Mouse (Mus musculus) embryonic facial prominence, embryonic 10.5 days (tissue): ENCODE measurements around the gene S100pbp. TPM values are rescaled to one million over a fixed set of nuclear protein-coding genes. Genes with fewer than 3 reads are reported as not detected.

Experiments
- DNase-seq: peaks from one replicate; pipeline ENCODE4 v3.0.0-alpha.2; 2017; ENCODE audit warnings: low spot score
- H3K27ac ChIP-seq: fragments of 300-500 bp; sonication (generic); replicated peaks from 2 replicates; pipeline ENCODE4 v1.5.1; 2016; ENCODE audit warnings: mild to moderate bottlenecking
- H3K27me3 ChIP-seq: fragments of 300-500 bp; sonication (generic); replicated peaks from 2 replicates; pipeline ENCODE4 v1.6.1; 2016; ENCODE audit warnings: low read depth, mild to moderate bottlenecking; ENCODE audit not compliant: poor library complexity, severe bottlenecking
- H3K36me3 ChIP-seq: fragments of 300-500 bp; sonication (generic); replicated peaks from 2 replicates; pipeline ENCODE4 v1.6.1; 2016; ENCODE audit warnings: mild to moderate bottlenecking, moderate library complexity
- H3K4me1 ChIP-seq: fragments of 300-500 bp; sonication (generic); 2 replicates; pipeline ENCODE4 v1.6.1; 2016
- H3K4me3 ChIP-seq: fragments of 300-500 bp; sonication (generic); 2 replicates; pipeline ENCODE4 v1.5.1; 2016; ENCODE audit warnings: mild to moderate bottlenecking, moderate library complexity
- H3K9me3 ChIP-seq: fragments of 300-500 bp; sonication (generic); 2 replicates; pipeline ENCODE4 v1.6.1; 2016; ENCODE audit warnings: mild to moderate bottlenecking
- WGBS: fragments of 180-500 bp; shearing (Covaris S2); methylation state at CpG from one replicate; pipeline ENCODE4 v1.1.7; 2016; 5-methylcytosine and 5-hydroxymethylcytosine counted together
- polyA plus RNA-seq: library from polyadenylated mRNA; unstranded; fragments of >200 nt; fragmentation: Nextera tagmentation; extraction: Ambion mirVana; gene quantifications from 2 replicates; pipeline ENCODE4 v1.2.1, GENCODE M21; 2016

The S100pbp gene
- polyA plus RNA-seq, 1 experiment from 2014 or later = 29.8 TPM

DNA sequence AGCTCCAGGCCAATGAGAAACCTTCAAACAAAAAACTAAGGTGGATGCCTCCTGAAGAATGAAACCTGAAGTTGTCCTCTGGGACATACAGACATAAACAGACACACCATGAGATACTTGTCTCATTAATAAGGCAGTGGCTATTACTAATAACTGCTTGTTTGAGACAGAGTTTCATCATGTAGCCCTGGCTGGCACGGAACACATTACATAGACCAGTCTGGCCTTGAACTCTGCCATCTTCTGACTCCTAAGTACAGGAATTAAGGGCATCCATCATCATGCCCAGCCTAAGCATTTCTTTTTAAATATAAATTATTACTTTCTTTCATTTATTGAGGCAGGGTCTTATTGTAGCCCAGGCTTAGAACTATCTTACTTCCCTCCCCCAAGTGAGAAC lies 28.5 kb downstream of the S100pbp start:
- WGBS = 97% methylated on average over 1 of the region's 1 CpGs
- H3K27ac ChIP-seq = no peak overlapping the region
- H3K27me3 ChIP-seq = no peaks in the 10 kb centered on the region
- H3K4me1 ChIP-seq = no peaks in the 10 kb centered on the region
- no peak for DNase-seq
- no peak overlapping the region for H3K4me3 ChIP-seq
- H3K36me3 ChIP-seq = peaks cover 95% of the 10 kb centered on the region
- H3K9me3 ChIP-seq = no peaks in the 10 kb centered on the region

DNA sequence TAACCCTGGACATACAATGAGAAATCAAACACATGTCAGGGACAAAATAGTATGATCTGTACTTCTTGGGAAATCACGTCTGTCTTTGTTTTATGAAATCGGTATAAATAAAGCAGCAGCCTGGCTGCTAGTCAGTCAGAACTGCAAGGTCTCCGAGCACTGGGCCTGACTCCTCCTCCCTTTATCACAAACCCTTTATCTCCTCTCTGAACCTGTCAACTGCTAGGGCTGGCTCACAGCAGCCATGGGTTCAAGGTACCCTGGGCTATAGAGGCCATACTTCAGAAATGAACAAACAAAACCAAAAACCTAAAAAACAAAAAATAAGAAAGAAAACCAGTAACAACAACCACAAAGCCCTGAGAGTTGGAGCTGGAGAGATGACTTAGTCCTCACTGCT lies 31.0 kb downstream of the S100pbp start:
- Histone ChIP-seq H3K27me3 (no peaks in the 10 kb centered on the region), H3K27ac (no peak overlapping the region), H3K9me3 (no peaks in the 10 kb centered on the region), H3K36me3 (peaks cover 95% of the 10 kb centered on the region), H3K4me1 (no peaks in the 10 kb centered on the region), H3K4me3 (no peak overlapping the region)
- no peak for DNase-seq
- 84% methylated on average over 3 of the region's 3 CpGs for WGBS

DNA sequence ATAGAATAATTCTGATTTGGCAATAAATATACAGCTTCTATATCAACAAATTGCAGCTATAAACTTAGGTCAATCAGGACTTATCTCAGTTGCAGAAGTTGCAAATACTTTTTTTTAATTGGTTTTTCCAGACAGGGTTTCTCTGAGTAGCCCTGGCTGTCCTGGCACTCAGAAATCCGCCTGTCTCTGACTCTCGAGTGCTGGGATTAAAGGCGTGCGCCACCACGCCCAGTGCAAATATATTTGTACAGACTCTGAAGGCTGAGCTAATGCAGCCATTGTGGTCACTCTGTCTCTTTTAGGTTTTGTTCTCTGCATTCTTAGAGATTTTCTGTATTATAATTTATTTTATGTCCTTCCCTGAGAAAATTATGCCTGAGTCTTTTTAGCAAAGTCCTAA lies 32.0 kb downstream of the S100pbp start:
- Histone ChIP-seq H3K27me3 (no peaks in the 10 kb centered on the region), H3K4me3 (no peak overlapping the region), H3K27ac (no peak overlapping the region), H3K9me3 (no peaks in the 10 kb centered on the region), H3K36me3 (peaks cover 95% of the 10 kb centered on the region), H3K4me1 (no peaks in the 10 kb centered on the region)
- 83% methylated on average over 5 of the region's 5 CpGs for WGBS
- DNase-seq = no peak

DNA sequence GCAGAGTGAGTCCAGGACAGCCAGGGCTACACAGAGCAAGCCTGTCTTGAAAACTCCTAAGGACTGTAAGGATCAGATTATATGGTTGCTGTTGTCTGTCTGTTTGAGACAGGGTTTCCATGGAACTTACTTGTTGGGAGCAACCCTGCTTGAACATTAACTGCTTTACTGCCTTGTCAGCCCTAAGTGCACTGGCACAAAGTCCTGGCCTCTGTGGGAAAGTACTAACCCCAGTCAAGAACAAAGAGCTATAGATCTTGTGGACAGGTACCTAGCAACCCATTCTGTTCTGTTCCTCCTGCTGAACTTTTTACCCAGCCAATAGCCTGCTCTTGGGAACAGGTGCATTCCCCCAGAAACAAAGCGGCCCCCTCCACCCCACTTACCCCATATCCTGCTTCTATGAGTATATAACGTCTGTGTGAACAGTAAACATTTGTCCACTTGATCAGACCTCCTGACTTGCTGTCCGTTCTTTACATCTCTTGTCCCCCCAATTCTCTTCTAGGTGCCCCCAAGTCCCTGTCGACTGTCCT lies 38.2 kb downstream of the S100pbp start:
- no peak for DNase-seq
- 86% methylated on average over 4 of the region's 4 CpGs for WGBS

DNA sequence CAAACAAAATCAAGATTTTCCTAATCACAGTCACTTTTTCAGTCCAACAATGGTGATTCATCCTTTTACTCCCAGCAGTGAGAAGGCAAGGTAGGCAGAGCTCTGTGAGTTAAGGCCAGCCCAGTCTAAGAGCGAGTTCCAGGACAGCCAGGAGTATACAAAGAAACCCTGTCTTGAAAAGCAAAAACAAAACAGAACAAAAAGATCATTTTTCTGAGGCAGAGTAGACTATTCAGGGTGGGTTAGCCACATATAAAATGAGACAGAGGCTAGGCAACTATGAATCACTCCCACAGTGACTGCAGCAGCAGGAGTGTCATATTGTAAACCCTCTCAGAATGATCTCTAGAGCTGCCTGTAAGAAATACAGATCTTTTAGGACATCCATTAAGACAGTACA lies 40.2 kb downstream of the S100pbp start:
- DNase-seq = no peak
- H3K4me1 ChIP-seq = peaks cover 7% of the 10 kb centered on the region
- H3K36me3 ChIP-seq = peaks cover 81% of the 10 kb centered on the region
- no peaks in the 10 kb centered on the region for H3K9me3 ChIP-seq
- no peak overlapping the region for H3K27ac ChIP-seq
- no peaks in the 10 kb centered on the region for H3K27me3 ChIP-seq
- H3K4me3 ChIP-seq = no peak overlapping the region
- 88% methylated on average over 1 of the region's 1 CpGs for WGBS

More for the DNA sequence above, 38.2 kb downstream of the S100pbp start:
- Histone ChIP-seq H3K36me3 (peaks cover 93% of the 10 kb centered on the region), H3K9me3 (no peaks in the 10 kb centered on the region), H3K4me1 (no peaks in the 10 kb centered on the region), H3K27ac (no peak overlapping the region), H3K4me3 (no peak overlapping the region), H3K27me3 (no peaks in the 10 kb centered on the region)

DNA sequence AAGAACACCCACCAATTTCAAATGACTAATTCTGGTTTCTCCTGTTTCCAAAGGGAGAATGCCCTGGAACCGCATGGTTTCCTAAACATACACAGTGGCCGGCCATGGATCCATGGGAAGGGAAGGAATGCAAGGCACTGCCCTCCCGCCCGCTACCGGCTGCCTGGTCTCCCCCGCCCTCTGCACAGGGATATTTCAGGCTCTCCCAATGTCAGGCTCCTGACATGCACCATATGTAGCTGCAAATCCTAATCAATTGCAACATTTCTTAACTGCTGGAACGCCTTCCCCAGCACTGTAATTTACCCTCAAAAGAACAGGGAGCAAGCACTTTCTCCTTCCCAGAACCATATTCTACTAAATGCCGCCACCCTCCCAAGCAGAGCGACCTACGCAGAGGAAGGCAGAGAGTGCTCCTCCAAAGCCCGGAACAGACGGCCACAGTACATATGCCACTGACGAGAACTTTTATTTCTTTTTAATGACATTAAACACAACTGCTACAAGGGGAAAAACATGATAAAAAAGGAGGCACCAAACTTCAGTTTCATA lies 41.9 kb downstream of the S100pbp start:
- peaks cover 75% of the 10 kb centered on the region for H3K36me3 ChIP-seq
- 91% methylated on average over 13 of the region's 13 CpGs for WGBS

DNA sequence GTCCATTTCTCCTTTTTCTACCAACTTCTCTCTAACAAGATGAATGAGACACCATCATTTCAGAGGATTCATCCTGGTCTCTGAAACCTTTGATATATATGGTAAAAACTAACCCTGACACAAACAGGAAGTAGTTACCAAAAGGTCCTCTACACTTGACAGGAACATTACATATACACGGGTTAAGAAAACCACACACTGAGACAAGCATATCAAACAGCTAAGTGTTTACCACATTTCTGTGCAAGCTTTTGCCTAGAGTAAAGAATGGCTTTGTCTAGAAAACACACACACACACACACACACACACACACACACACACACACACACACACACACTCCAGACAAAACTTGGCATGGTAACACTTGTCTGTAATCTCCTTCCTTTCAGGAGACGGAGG lies 43.1 kb downstream of the S100pbp start:
- H3K4me3 ChIP-seq = no peak overlapping the region
- 85% methylated on average over 2 of the region's 2 CpGs for WGBS
- H3K9me3 ChIP-seq = no peaks in the 10 kb centered on the region
- H3K36me3 ChIP-seq = peaks cover 65% of the 10 kb centered on the region
- DNase-seq = no peak
- H3K4me1 ChIP-seq = peaks cover 14% of the 10 kb centered on the region
- H3K27ac ChIP-seq = no peak overlapping the region
- no peaks in the 10 kb centered on the region for H3K27me3 ChIP-seq

More for the DNA sequence above, 41.9 kb downstream of the S100pbp start:
- peaks cover 14% of the 10 kb centered on the region for H3K4me1 ChIP-seq
- no peaks in the 10 kb centered on the region for H3K9me3 ChIP-seq
- no peak for DNase-seq
- no peak overlapping the region for H3K4me3 ChIP-seq
- no peaks in the 10 kb centered on the region for H3K27me3 ChIP-seq
- no peak overlapping the region for H3K27ac ChIP-seq

DNA sequence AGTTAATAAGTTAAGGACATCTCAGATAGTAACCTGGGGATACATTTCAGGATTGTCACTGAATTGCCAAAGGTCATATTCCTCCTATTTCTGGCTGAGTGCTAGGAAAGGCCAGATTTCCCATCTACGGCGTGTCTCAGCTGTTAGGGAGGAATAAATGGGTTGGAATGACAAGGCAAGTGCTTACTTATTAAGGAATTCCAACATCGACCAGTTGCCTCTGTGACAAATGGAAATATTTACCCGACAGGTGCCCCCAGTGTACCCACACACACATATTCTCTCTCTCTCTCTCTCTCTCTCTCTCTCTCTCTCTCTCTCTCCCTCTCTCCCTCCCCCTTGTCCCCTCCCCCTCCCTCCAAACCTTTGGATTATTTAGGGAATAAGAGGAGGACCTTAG lies 43.6 kb downstream of the S100pbp start:
- no peak for DNase-seq
- H3K36me3 ChIP-seq = peaks cover 61% of the 10 kb centered on the region
- no peak overlapping the region for H3K27ac ChIP-seq
- H3K4me3 ChIP-seq = no peak overlapping the region
- H3K4me1 ChIP-seq = peaks cover 14% of the 10 kb centered on the region
- no peaks in the 10 kb centered on the region for H3K27me3 ChIP-seq
- 80% methylated on average over 4 of the region's 4 CpGs for WGBS
- H3K9me3 ChIP-seq = no peaks in the 10 kb centered on the region

DNA sequence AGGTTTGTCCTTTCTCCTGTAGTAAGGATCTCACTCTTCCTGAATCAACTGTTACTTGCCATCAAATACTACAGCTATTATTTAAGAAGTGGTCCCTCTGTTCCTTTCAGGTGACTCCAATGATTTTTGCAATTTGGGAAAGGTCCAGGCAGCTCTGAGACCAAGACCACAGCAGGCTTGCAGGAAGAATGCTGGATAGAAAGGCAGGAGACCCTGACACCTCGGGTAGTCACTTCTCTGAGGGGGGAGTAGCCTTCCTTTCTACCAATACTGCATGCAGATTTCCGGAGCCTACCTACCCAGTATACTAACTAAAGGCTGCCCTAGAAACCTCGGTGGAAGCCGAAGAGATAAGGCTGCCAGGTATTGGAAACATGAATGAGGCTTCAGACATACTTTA lies 44.1 kb downstream of the S100pbp start:
- Histone ChIP-seq H3K4me3 (no peak overlapping the region), H3K36me3 (peaks cover 55% of the 10 kb centered on the region), H3K27ac (no peak overlapping the region), H3K27me3 (no peaks in the 10 kb centered on the region), H3K9me3 (no peaks in the 10 kb centered on the region), H3K4me1 (peaks cover 14% of the 10 kb centered on the region)
- DNase-seq = no peak
- WGBS = 74% methylated on average over 4 of the region's 4 CpGs

DNA sequence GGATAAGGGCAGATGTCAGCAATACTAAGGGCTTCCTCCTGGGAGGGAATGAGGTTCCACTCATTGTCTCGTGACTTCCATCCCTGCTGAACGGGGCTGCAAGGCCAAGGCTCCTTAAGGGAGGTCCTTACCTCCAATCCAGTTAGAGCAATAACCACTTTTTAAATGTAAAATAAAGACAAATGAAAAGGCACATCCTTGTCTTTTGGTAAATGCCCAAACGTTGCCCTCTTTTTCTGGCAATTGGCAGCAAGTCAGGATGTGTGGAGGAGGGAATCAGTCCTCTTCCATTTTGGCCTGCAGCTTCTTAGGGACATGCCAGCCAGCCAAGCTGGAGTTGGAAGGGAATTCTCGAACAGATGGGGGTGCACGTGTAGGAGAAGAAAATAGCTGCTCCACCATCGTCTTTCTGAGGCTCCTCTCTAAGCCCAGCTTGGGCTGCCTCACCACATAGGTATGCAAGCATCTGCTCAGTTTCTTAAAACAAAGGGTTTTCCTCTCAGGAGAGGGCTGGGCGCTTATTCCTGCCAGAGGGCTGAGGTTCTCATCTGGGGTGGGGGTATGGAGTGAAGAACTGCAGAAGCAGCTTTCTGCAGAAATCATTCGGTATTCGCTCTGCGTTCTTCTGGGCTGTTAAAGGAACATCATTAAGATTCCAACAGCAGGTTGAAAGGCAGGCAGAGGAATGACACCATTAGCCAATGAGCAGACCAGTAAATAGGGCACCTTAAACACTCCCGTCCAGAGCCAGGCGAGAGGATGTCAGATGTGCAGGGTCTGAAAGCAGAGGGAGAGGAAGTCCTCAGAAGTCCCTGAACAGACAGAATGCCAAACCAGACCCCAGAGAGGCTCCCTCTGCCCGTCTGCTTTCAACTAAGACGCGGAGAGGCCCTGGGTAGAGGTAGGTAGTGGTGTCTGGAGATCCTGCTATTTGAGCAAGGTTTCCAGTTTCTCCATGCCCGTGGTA lies 44.8 kb downstream of the S100pbp start:
- WGBS = 69% methylated on average over 16 of the region's 16 CpGs
- Histone ChIP-seq H3K36me3 (peaks cover 48% of the 10 kb centered on the region), H3K4me3 (no peak overlapping the region), H3K4me1 (peaks cover 14% of the 10 kb centered on the region), H3K27ac (0 out of 2 replicates have a peak overlapping the region, but pooled peaks have one; percentile 6), H3K27me3 (peaks cover 5% of the 10 kb centered on the region), H3K9me3 (no peaks in the 10 kb centered on the region)
- no peak for DNase-seq

DNA sequence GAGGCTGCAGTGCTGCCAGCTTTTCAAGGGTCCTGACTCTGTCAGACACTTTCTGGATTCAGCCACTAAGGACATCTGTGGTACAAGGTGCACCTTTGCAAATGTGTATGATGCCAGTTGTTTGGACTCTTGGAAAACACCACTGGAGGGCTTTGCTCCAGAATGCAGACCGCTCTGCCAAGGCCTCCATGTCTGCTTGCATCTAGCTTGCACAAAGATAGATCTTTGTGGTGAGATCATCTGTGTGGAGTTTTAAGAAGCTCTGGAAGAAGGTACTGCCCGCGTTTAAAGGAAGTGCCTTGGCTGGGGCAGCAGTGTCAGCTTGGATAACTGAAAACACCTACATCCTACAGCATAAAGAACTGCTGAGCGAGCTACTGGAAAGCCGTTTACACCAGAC lies 46.0 kb downstream of the S100pbp start:
- Histone ChIP-seq H3K9me3 (no peaks in the 10 kb centered on the region), H3K27me3 (peaks cover 16% of the 10 kb centered on the region), H3K4me1 (peaks cover 14% of the 10 kb centered on the region), H3K27ac (no peak overlapping the region), H3K4me3 (no peak overlapping the region), H3K36me3 (peaks cover 36% of the 10 kb centered on the region)
- no peak for DNase-seq
- 86% methylated on average over 5 of the region's 5 CpGs for WGBS

DNA sequence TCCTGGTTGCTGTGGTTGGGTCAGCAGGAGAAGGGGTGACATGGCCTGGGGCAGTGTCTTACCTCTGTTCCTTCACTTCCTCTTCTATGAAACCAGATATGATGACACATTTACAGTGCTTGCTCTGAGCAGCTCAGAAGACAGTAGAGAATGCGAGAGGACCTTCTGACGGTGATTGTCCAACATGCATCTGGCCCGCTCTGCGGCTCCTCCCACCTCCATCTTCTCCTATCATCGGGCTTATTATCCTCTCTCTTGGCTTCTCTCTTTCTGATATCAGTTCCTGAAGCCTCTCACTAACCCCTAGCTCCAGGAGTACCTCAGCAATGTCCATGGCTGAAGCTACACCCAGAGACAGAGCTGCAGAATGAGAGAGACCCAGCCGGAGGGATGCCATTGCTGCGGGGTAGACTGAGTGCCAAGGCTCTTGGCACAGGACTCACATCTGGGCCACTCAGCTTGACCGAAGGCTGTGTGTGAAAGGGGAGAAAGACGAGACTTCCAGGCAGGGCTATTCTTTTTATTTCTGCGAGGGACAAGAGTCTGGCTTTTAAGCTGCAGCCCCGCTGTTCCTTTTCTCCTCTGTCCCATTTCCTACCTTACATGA lies 47.0 kb downstream of the S100pbp start:
- DNase-seq = no peak
- H3K36me3 ChIP-seq = peaks cover 27% of the 10 kb centered on the region
- H3K9me3 ChIP-seq = no peaks in the 10 kb centered on the region
- peaks cover 20% of the 10 kb centered on the region for H3K4me1 ChIP-seq
- peaks cover 26% of the 10 kb centered on the region for H3K27me3 ChIP-seq
- 85% methylated on average over 11 of the region's 11 CpGs for WGBS
- no peak overlapping the region for H3K4me3 ChIP-seq
- no peak overlapping the region for H3K27ac ChIP-seq
